Mouse (Mus musculus) MEL (cell line): ENCODE data around the gene Mfn2.

Experiments
- E2F4 ChIP-seq: IDR thresholded peaks from 2 replicates; pipeline ENCODE4 v1.6.1; 2011; ENCODE audit warnings: low read depth, low read length, improper control_type of control experiment, borderline replicate concordance
- GABPA ChIP-seq: IDR thresholded peaks from 2 replicates; pipeline ENCODE4 v1.6.1; 2012; ENCODE audit warnings: low read depth, mild to moderate bottlenecking, inconsistent platforms, low read length, improper control_type of control experiment, moderate library complexity
- MAZ ChIP-seq: IDR thresholded peaks from 2 replicates; pipeline ENCODE4 v1.6.1; 2012; ENCODE audit warnings: low read depth, mild to moderate bottlenecking, inconsistent platforms, low read length, improper control_type of control experiment
- NRF1 ChIP-seq: IDR thresholded peaks from 2 replicates; pipeline ENCODE4 v1.6.1; 2014; ENCODE audit warnings: low read depth, mild to moderate bottlenecking, inconsistent platforms, low read length, improper control_type of control experiment, moderate library complexity; ENCODE audit not compliant: poor library complexity, insufficient read depth, severe bottlenecking
- POLR2A ChIP-seq, 2 experiments: IDR thresholded peaks; 2 replicates each; pipeline ENCODE4 v1.6.1; 2011 to 2012; ENCODE audit warnings: low read length in 2 of 2, mild to moderate bottlenecking in 2 of 2, control low read depth in 1 of 2, improper control_type of control experiment in 1 of 2, low read depth in 1 of 2, moderate library complexity in 1 of 2; ENCODE audit not compliant: control insufficient read depth in 1 of 2, insufficient read depth in 1 of 2, poor library complexity in 1 of 2
- TCF12 ChIP-seq: IDR thresholded peaks from 2 replicates; pipeline ENCODE4 v1.6.1; 2014; ENCODE audit warnings: low read depth, mild to moderate bottlenecking, inconsistent platforms, low read length, improper control_type of control experiment, moderate library complexity

- TF ChIP-seq E2F4 (no peak), POLR2A (IDR thresholded peaks at IDR 0.05; ENCODE audit: control insufficient read depth in 1 of 2, insufficient read depth in 1 of 2, low read depth in 1 of 2, low read length in 2 of 2, poor library complexity in 1 of 2) (no peak), TCF12 (no peak), MAZ (no peak), NRF1 (no peak), GABPA (no peak)
Measured at GRCm38 (mm10) chr4:147869238-147869637, 35.3 kb downstream of the Mfn2 start.
